Mouse (Mus musculus) 3T3-L1 (cell line): Measurements from ENCODE around the gene Lyrm7.

Experiments
- DNase-seq: peaks from one replicate; pipeline ENCODE4 v3.0.0-alpha.2; 2015; ENCODE audit warnings: low read depth, low spot score

Lyrm7 gene

GRCm38 (mm10) chr11:54845470-54846442 lies 15.0 kb downstream of the Lyrm7 start:
- DNase-seq = peak; percentile 12

GRCm38 (mm10) chr11:54844959-54845358 lies 15.8 kb downstream of the Lyrm7 start:
- DNase-seq = no peak

- DNase-seq = no peak
These were observed 16.3 kb downstream of the Lyrm7 start for GRCm38 (mm10) chr11:54844424-54844823.

GRCm38 (mm10) chr11:54840891-54841290 lies 19.8 kb downstream of the Lyrm7 start:
- DNase-seq = no peak

- DNase-seq = no peak
These were observed 21.0 kb downstream of the Lyrm7 start for GRCm38 (mm10) chr11:54839696-54840095.

- no peak for DNase-seq
These were observed 24.6 kb downstream of the Lyrm7 start for GRCm38 (mm10) chr11:54836106-54836505.

GRCm38 (mm10) chr11:54834596-54834995 lies 26.1 kb downstream of the Lyrm7 start:
- DNase-seq = peak; percentile 16

- no peak for DNase-seq
These were observed 26.9 kb downstream of the Lyrm7 start for GRCm38 (mm10) chr11:54833833-54834232.

GRCm38 (mm10) chr11:54826819-54827218 lies 33.9 kb downstream of the Lyrm7 start:
- DNase-seq = no peak

- no peak for DNase-seq
These were observed 34.9 kb downstream of the Lyrm7 start for GRCm38 (mm10) chr11:54825774-54826173.

- DNase-seq = no peak
These were observed 37.2 kb downstream of the Lyrm7 start for GRCm38 (mm10) chr11:54823467-54823866.

- DNase-seq = no peak
These were observed 41.2 kb downstream of the Lyrm7 start for GRCm38 (mm10) chr11:54819489-54819888.

GRCm38 (mm10) chr11:54817449-54817848 lies 43.3 kb downstream of the Lyrm7 start:
- DNase-seq = no peak

- DNase-seq = no peak
These were observed 45.1 kb downstream of the Lyrm7 start for GRCm38 (mm10) chr11:54815659-54816058.

GRCm38 (mm10) chr11:54812812-54813516 lies 47.8 kb downstream of the Lyrm7 start:
- peak; percentile 12 for DNase-seq

GRCm38 (mm10) chr11:54812314-54812713 lies 48.4 kb downstream of the Lyrm7 start:
- no peak for DNase-seq

- DNase-seq = no peak
These were observed 49.7 kb downstream of the Lyrm7 start for GRCm38 (mm10) chr11:54811054-54811453.

- DNase-seq = no peak
These were observed 51.1 kb downstream of the Lyrm7 start for GRCm38 (mm10) chr11:54809582-54809981.

- DNase-seq = no peak
These were observed 52.5 kb downstream of the Lyrm7 start for GRCm38 (mm10) chr11:54808177-54808576.

GRCm38 (mm10) chr11:54807669-54808068 lies 53.0 kb downstream of the Lyrm7 start:
- no peak for DNase-seq

GRCm38 (mm10) chr11:54806891-54807290 lies 53.8 kb downstream of the Lyrm7 start:
- DNase-seq = no peak

GRCm38 (mm10) chr11:54805196-54805595 lies 55.5 kb downstream of the Lyrm7 start:
- DNase-seq = peak; percentile 35

GRCm38 (mm10) chr11:54802621-54803020 lies 58.1 kb downstream of the Lyrm7 start:
- no peak for DNase-seq
